Mouse (Mus musculus): ENCODE results near the gene 9030612E09Rik.

The 9030612E09Rik gene

GRCm38 (mm10) chr10:43174326-43175155 is at the start of gene 9030612E09Rik, which contains the start of gene Sobp:
Gene 9030612E09Rik, plus strand, starts transcription at chr10:43174704.
Gene Sobp, minus strand, starts transcription at chr10:43174530.
- in situ Hi-C loops (cut with MboI; ENCODE audit: low sequenced_read_pairs), result no loop called here

- in situ Hi-C loops (cut with MboI; ENCODE audit: low sequenced_read_pairs), result no loop called here
Observed at GRCm38 (mm10) chr10:43128750-43129149, 45.8 kb upstream of the 9030612E09Rik start.

- in situ Hi-C loops (cut with MboI; ENCODE audit: low sequenced_read_pairs), result no loop called here
Observed at GRCm38 (mm10) chr10:43134027-43134426, 40.5 kb upstream of the 9030612E09Rik start.

- in situ Hi-C loops (cut with MboI; ENCODE audit: low sequenced_read_pairs), result no loop called here
Observed at GRCm38 (mm10) chr10:43143173-43143572, 31.3 kb upstream of the 9030612E09Rik start.

- in situ Hi-C loops (cut with MboI; ENCODE audit: low sequenced_read_pairs), result no loop called here
Observed at GRCm38 (mm10) chr10:43148456-43148855, 26.0 kb upstream of the 9030612E09Rik start.

- in situ Hi-C loops (cut with MboI; ENCODE audit: low sequenced_read_pairs), result no loop called here
Observed at GRCm38 (mm10) chr10:43152643-43153042, 21.9 kb upstream of the 9030612E09Rik start.

GRCm38 (mm10) chr10:43155046-43155560 is 19.4 kb upstream of the 9030612E09Rik start:
- in situ Hi-C loops (cut with MboI; ENCODE audit: low sequenced_read_pairs), result no loop called here

GRCm38 (mm10) chr10:43158917-43159316 is 15.6 kb upstream of the 9030612E09Rik start:
- in situ Hi-C loops (cut with MboI; ENCODE audit: low sequenced_read_pairs), result no loop called here

- in situ Hi-C loops (cut with MboI; ENCODE audit: low sequenced_read_pairs), result no loop called here
Observed at GRCm38 (mm10) chr10:43159333-43159732, 15.2 kb upstream of the 9030612E09Rik start.

- in situ Hi-C loops (cut with MboI; ENCODE audit: low sequenced_read_pairs), result no loop called here
Observed at GRCm38 (mm10) chr10:43162318-43162717, 12.2 kb upstream of the 9030612E09Rik start.

GRCm38 (mm10) chr10:43164406-43164805 is 10.1 kb upstream of the 9030612E09Rik start:
- in situ Hi-C loops (cut with MboI; ENCODE audit: low sequenced_read_pairs), result no loop called here

- in situ Hi-C loops (cut with MboI; ENCODE audit: low sequenced_read_pairs), result no loop called here
Observed at GRCm38 (mm10) chr10:43166146-43166545, 8.4 kb upstream of the 9030612E09Rik start.

GRCm38 (mm10) chr10:43166817-43167216 is 7.7 kb upstream of the 9030612E09Rik start:
- in situ Hi-C loops (cut with MboI; ENCODE audit: low sequenced_read_pairs), result no loop called here

- in situ Hi-C loops (cut with MboI; ENCODE audit: low sequenced_read_pairs), result no loop called here
Observed at GRCm38 (mm10) chr10:43168847-43169246, 5.7 kb upstream of the 9030612E09Rik start.

GRCm38 (mm10) chr10:43171106-43171505 is 3.4 kb upstream of the 9030612E09Rik start:
- in situ Hi-C loops (cut with MboI; ENCODE audit: low sequenced_read_pairs), result no loop called here

- in situ Hi-C loops (cut with MboI; ENCODE audit: low sequenced_read_pairs), result no loop called here
Observed at GRCm38 (mm10) chr10:43172066-43172465, 2.4 kb upstream of the 9030612E09Rik start.

GRCm38 (mm10) chr10:43172554-43172953 is 1.9 kb upstream of the 9030612E09Rik start:
- in situ Hi-C loops (cut with MboI; ENCODE audit: low sequenced_read_pairs), result no loop called here

GRCm38 (mm10) chr10:43173141-43173827 is 1.2 kb upstream of the 9030612E09Rik start:
- in situ Hi-C loops (cut with MboI; ENCODE audit: low sequenced_read_pairs), result no loop called here

- in situ Hi-C loops (cut with MboI; ENCODE audit: low sequenced_read_pairs), result no loop called here
Observed at GRCm38 (mm10) chr10:43173828-43174325, 627 bp upstream of the 9030612E09Rik start.

- in situ Hi-C loops (cut with MboI; ENCODE audit: low sequenced_read_pairs), result no loop called here
Observed at GRCm38 (mm10) chr10:43175156-43175601, 675 bp downstream of the 9030612E09Rik start.

GRCm38 (mm10) chr10:43180313-43180912 is 5.9 kb downstream of the 9030612E09Rik start:
- in situ Hi-C loops (cut with MboI; ENCODE audit: low sequenced_read_pairs), result no loop called here

Data from CH12F3 (cell line).